Mouse (Mus musculus): ENCODE measurements at regions not wholly inside any gene's neighbourhood (a gene's known extent, or its start where the extent isn't known, plus 50 kb on each side); places are given as distances from the start of the nearest gene placed in this dataset.

GRCm38 (mm10) chr9:85413813-85414212 lies 86.7 kb upstream of the Tent5a start:
- Histone ChIP-seq H3K4me3 (ENCODE audit: low read depth, low read length) (no peak overlapping the region), H3K4me1 (ENCODE audit: control insufficient read depth, insufficient read depth, low read length) (no peaks in the 10 kb centered on the region), H3K9ac (ENCODE audit: low read length) (no peak overlapping the region), H3K27me3 (ENCODE audit: control insufficient read depth, insufficient read depth, low read length) (no peaks in the 10 kb centered on the region), H3K27ac (ENCODE audit: low read depth, low read length) (no peak overlapping the region), H3K36me3 (ENCODE audit: control insufficient read depth, insufficient read depth, low read length) (no peaks in the 10 kb centered on the region), H3K9me3 (ENCODE audit: control insufficient read depth, low read length) (no peaks in the 10 kb centered on the region), H3K4me2 (no peak overlapping the region)
- DNase-seq (ENCODE audit: low spot score, missing footprints): no peak
- ATAC-seq (ENCODE audit: low FRiP score): no peak
- 66% methylated on average over 1 of the region's 1 CpGs for WGBS

- H3K27me3 ChIP-seq (ENCODE audit: control insufficient read depth, insufficient read depth, low read length): no peaks in the 10 kb centered on the region
- H3K4me3 ChIP-seq (ENCODE audit: low read depth, low read length): no peak overlapping the region
- ATAC-seq (ENCODE audit: low FRiP score): no peak
- DNase-seq (ENCODE audit: low spot score, missing footprints): no peak
- H3K4me2 ChIP-seq: no peak overlapping the region
- H3K4me1 ChIP-seq (ENCODE audit: control insufficient read depth, insufficient read depth, low read length): no peaks in the 10 kb centered on the region
- no peaks in the 10 kb centered on the region for H3K9me3 ChIP-seq (ENCODE audit: control insufficient read depth, low read length)
- H3K9ac ChIP-seq (ENCODE audit: low read length): no peak overlapping the region
- H3K36me3 ChIP-seq (ENCODE audit: control insufficient read depth, insufficient read depth, low read length): no peaks in the 10 kb centered on the region
- no peak overlapping the region for H3K27ac ChIP-seq (ENCODE audit: low read depth, low read length)
- WGBS: 68% methylated on average over 11 of the region's 11 CpGs
These were observed 83.6 kb upstream of the Tent5a start for GRCm38 (mm10) chr9:85410643-85411296.

DNA sequence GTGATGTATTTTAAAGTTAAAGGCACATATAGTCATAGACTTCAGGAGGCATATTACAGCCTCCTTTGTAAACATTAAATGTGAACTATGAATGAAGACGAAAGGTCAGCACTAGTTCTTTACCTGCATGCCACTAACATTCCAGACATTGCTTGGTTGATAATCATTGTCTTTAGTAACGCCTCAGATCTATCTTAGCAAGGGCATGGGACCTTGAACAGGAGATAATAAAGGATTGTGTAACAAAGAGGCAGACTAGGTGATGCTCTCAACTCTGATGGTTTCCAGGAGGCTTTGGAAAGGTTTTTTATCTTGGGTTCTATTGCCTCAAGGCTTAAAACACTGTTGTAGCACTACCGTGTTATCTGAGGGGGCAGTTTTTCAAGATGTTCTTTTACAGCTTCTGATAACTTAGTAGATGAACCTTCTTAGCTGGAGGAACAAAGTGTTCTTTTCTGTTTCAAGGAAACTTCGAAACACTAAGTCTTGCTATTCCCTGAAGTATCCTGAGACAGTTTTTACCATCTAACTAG lies 82.9 kb upstream of the Tent5a start:
- no peak overlapping the region for H3K27ac ChIP-seq (ENCODE audit: low read depth, low read length)
- H3K4me2 ChIP-seq: no peak overlapping the region
- WGBS: 82% methylated on average over 4 of the region's 4 CpGs
- H3K36me3 ChIP-seq (ENCODE audit: control insufficient read depth, insufficient read depth, low read length): no peaks in the 10 kb centered on the region
- no peaks in the 10 kb centered on the region for H3K9me3 ChIP-seq (ENCODE audit: control insufficient read depth, low read length)
- DNase-seq (ENCODE audit: low spot score, missing footprints) (no peak), ATAC-seq (ENCODE audit: low FRiP score) (no peak)
- no peak overlapping the region for H3K9ac ChIP-seq (ENCODE audit: low read length)
- no peak overlapping the region for H3K4me3 ChIP-seq (ENCODE audit: low read depth, low read length)
- no peaks in the 10 kb centered on the region for H3K4me1 ChIP-seq (ENCODE audit: control insufficient read depth, insufficient read depth, low read length)
- no peaks in the 10 kb centered on the region for H3K27me3 ChIP-seq (ENCODE audit: control insufficient read depth, insufficient read depth, low read length)

- 85% methylated on average over 5 of the region's 5 CpGs for WGBS
- DNase-seq (ENCODE audit: low spot score, missing footprints) (no peak), ATAC-seq (ENCODE audit: low FRiP score) (no peak)
These were observed 81.3 kb upstream of the Tent5a start for GRCm38 (mm10) chr9:85408461-85408860.

DNA sequence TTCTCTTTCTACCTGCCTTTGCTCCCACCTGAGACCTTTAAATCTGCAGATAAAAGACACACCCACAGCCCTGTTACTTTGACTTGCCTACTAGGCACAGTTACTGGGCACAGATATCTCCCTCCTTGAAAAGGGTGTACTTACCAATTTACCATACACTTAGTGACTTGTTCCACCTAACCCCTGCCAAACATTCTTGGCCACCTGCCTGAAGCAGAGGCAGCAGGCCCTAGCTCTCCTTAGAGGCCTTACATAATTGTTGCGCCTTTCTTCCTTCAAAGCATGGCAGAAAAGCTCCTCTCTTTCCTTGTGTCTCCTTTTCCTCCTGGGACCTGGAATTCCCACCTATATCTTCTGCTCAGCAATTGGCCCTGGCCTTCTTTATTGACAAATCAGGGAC lies 80.4 kb upstream of the Tent5a start:
- 88% methylated on average over 1 of the region's 1 CpGs for WGBS
- ATAC-seq (ENCODE audit: low FRiP score): no peak

More at GRCm38 (mm10) chr9:85408461-85408860, 81.3 kb upstream of the Tent5a start:
- no peaks in the 10 kb centered on the region for H3K4me1 ChIP-seq (ENCODE audit: control insufficient read depth, insufficient read depth, low read length)
- H3K27me3 ChIP-seq (ENCODE audit: control insufficient read depth, insufficient read depth, low read length): no peaks in the 10 kb centered on the region
- H3K27ac ChIP-seq (ENCODE audit: low read depth, low read length): no peak overlapping the region
- no peaks in the 10 kb centered on the region for H3K9me3 ChIP-seq (ENCODE audit: control insufficient read depth, low read length)
- no peaks in the 10 kb centered on the region for H3K36me3 ChIP-seq (ENCODE audit: control insufficient read depth, insufficient read depth, low read length)
- H3K4me3 ChIP-seq (ENCODE audit: low read depth, low read length): no peak overlapping the region
- no peak overlapping the region for H3K9ac ChIP-seq (ENCODE audit: low read length)
- H3K4me2 ChIP-seq: no peak overlapping the region

GRCm38 (mm10) chr9:85401736-85402135 lies 74.6 kb upstream of the Tent5a start:
- H3K4me3 ChIP-seq (ENCODE audit: low read depth, low read length): no peak overlapping the region
- no peaks in the 10 kb centered on the region for H3K27me3 ChIP-seq (ENCODE audit: control insufficient read depth, insufficient read depth, low read length)
- no peak for DNase-seq (ENCODE audit: low spot score, missing footprints)
- ATAC-seq (ENCODE audit: low FRiP score): no peak
- no peaks in the 10 kb centered on the region for H3K4me1 ChIP-seq (ENCODE audit: control insufficient read depth, insufficient read depth, low read length)
- no peak overlapping the region for H3K9ac ChIP-seq (ENCODE audit: low read length)
- H3K4me2 ChIP-seq: no peak overlapping the region
- H3K27ac ChIP-seq (ENCODE audit: low read depth, low read length): no peak overlapping the region
- 90% methylated on average over 1 of the region's 1 CpGs for WGBS
- H3K36me3 ChIP-seq (ENCODE audit: control insufficient read depth, insufficient read depth, low read length): no peaks in the 10 kb centered on the region
- H3K9me3 ChIP-seq (ENCODE audit: control insufficient read depth, low read length): no peaks in the 10 kb centered on the region

More for the DNA sequence above, 80.4 kb upstream of the Tent5a start:
- Histone ChIP-seq H3K27me3 (ENCODE audit: control insufficient read depth, insufficient read depth, low read length) (no peaks in the 10 kb centered on the region), H3K27ac (ENCODE audit: low read depth, low read length) (no peak overlapping the region), H3K36me3 (ENCODE audit: control insufficient read depth, insufficient read depth, low read length) (no peaks in the 10 kb centered on the region), H3K9me3 (ENCODE audit: control insufficient read depth, low read length) (no peaks in the 10 kb centered on the region), H3K4me1 (ENCODE audit: control insufficient read depth, insufficient read depth, low read length) (no peaks in the 10 kb centered on the region), H3K4me2 (no peak overlapping the region), H3K9ac (ENCODE audit: low read length) (no peak overlapping the region), H3K4me3 (ENCODE audit: low read depth, low read length) (no peak overlapping the region)
- DNase-seq (ENCODE audit: low spot score, missing footprints): no peak

- Histone ChIP-seq H3K4me3 (ENCODE audit: low read depth, low read length) (no peak overlapping the region), H3K36me3 (ENCODE audit: control insufficient read depth, insufficient read depth, low read length) (no peaks in the 10 kb centered on the region), H3K9ac (ENCODE audit: low read length) (no peak overlapping the region), H3K4me1 (ENCODE audit: control insufficient read depth, insufficient read depth, low read length) (no peaks in the 10 kb centered on the region), H3K4me2 (no peak overlapping the region), H3K27ac (ENCODE audit: low read depth, low read length) (no peak overlapping the region), H3K27me3 (ENCODE audit: control insufficient read depth, insufficient read depth, low read length) (no peaks in the 10 kb centered on the region), H3K9me3 (ENCODE audit: control insufficient read depth, low read length) (no peaks in the 10 kb centered on the region)
- 77% methylated on average over 12 of the region's 12 CpGs for WGBS
- ATAC-seq (ENCODE audit: low FRiP score): no peak
- DNase-seq (ENCODE audit: low spot score, missing footprints): no peak
These were observed 73.6 kb upstream of the Tent5a start for GRCm38 (mm10) chr9:85400600-85401313.

DNA sequence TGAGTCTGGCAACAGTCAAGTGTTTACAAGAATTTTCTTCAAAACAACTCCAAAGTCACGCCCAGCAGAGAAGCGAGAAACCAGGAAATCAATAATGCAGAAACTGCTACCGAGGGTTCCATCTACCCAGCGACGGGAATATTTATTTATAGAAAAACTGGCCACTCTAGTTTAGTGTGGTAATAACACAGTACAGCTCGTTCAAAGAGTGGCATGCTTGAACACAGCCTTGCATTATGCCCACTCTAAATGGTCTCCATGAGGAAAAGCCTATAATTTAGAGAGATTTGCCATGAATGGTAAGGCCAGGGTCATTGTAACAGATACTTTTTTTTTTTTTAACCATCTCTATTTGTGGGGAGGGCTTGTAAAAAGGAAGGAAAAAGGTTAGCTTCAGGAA lies 67.8 kb upstream of the Tent5a start:
- H3K4me2 ChIP-seq: no peak overlapping the region
- no peaks in the 10 kb centered on the region for H3K4me1 ChIP-seq (ENCODE audit: control insufficient read depth, insufficient read depth, low read length)
- no peak for ATAC-seq (ENCODE audit: low FRiP score)
- DNase-seq (ENCODE audit: low spot score, missing footprints): no peak
- 85% methylated on average over 6 of the region's 6 CpGs for WGBS
- no peaks in the 10 kb centered on the region for H3K27me3 ChIP-seq (ENCODE audit: control insufficient read depth, insufficient read depth, low read length)
- H3K27ac ChIP-seq (ENCODE audit: low read depth, low read length): no peak overlapping the region
- H3K36me3 ChIP-seq (ENCODE audit: control insufficient read depth, insufficient read depth, low read length): no peaks in the 10 kb centered on the region
- H3K4me3 ChIP-seq (ENCODE audit: low read depth, low read length): no peak overlapping the region
- no peaks in the 10 kb centered on the region for H3K9me3 ChIP-seq (ENCODE audit: control insufficient read depth, low read length)
- no peak overlapping the region for H3K9ac ChIP-seq (ENCODE audit: low read length)

GRCm38 (mm10) chr9:85391283-85391682 lies 64.1 kb upstream of the Tent5a start:
- no peak overlapping the region for H3K9ac ChIP-seq (ENCODE audit: low read length)
- no peaks in the 10 kb centered on the region for H3K9me3 ChIP-seq (ENCODE audit: control insufficient read depth, low read length)
- H3K4me3 ChIP-seq (ENCODE audit: low read depth, low read length): no peak overlapping the region
- H3K4me2 ChIP-seq: no peak overlapping the region
- H3K27ac ChIP-seq (ENCODE audit: low read depth, low read length): no peak overlapping the region
- no peaks in the 10 kb centered on the region for H3K4me1 ChIP-seq (ENCODE audit: control insufficient read depth, insufficient read depth, low read length)
- H3K36me3 ChIP-seq (ENCODE audit: control insufficient read depth, insufficient read depth, low read length): no peaks in the 10 kb centered on the region
- H3K27me3 ChIP-seq (ENCODE audit: control insufficient read depth, insufficient read depth, low read length): no peaks in the 10 kb centered on the region
- ATAC-seq (ENCODE audit: low FRiP score) (no peak), DNase-seq (ENCODE audit: low spot score, missing footprints) (no peak)
- WGBS: 87% methylated on average over 2 of the region's 2 CpGs
